Mouse (Mus musculus) embryonic fibroblast, embryonic 13.5 days (primary cell): ENCODE results near the gene Best2.

Source experiments
- CTCF ChIP-seq: IDR thresholded peaks from 2 replicates; pipeline ENCODE4 v1.5.1; 2011; ENCODE audit warnings: mild to moderate bottlenecking, control low read depth, low read length, moderate library complexity, borderline replicate concordance; ENCODE audit not compliant: insufficient read depth
- POLR2A ChIP-seq: IDR thresholded peaks from 2 replicates; pipeline ENCODE4 v1.6.1; 2011; ENCODE audit warnings: low read depth, mild to moderate bottlenecking, control low read depth, low read length, moderate library complexity

DNA sequence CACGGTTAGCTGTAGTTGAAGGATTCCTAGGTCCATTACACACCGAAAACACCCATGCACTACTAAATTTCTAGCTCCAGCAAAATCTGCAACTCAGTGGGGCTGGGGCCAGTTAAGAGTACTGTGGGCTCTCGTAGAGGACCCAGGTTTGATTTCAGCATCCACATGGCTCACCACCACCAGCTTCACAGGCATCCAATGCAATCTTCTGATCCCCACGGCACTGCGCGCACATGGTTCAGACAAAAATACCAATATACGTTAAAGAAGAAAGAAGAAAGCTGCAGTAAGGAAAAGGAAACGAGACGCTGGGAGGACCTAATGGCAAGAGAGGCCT, 22.0 kb upstream of the Best2 start:
- TF ChIP-seq CTCF = no peak
- peak; percentile 66 for TF ChIP-seq POLR2A
